Mouse (Mus musculus) neural tube, embryonic 14.5 days (tissue): ENCODE results near the gene Ric1. TPM values are rescaled to one million over a fixed set of nuclear protein-coding genes. Genes with fewer than 3 reads are reported as not detected.
A peak's percentile ranks its signal among the peaks of the same experiment; 100 is the strongest.

ENCODE experiments used
- ATAC-seq: fragments of 200-750 bp; cut with Nextera tagmentation; 2 replicates; pipeline ENCODE4 v1.8.0; 2017; ENCODE audit warnings: low read depth, mild to moderate bottlenecking, moderate TSS enrichment, moderate library complexity
- H3K27ac ChIP-seq: fragments of 300-500 bp; sonication (generic); 2 replicates; pipeline ENCODE4 v1.5.1; 2014; ENCODE audit warnings: low read depth, mild to moderate bottlenecking, control low read depth, low read length, moderate library complexity, mixed read lengths
- H3K27me3 ChIP-seq: fragments of 300-500 bp; sonication (generic); 2 replicates; pipeline ENCODE4 v1.6.1; 2014; ENCODE audit warnings: low read length; ENCODE audit not compliant: control insufficient read depth, insufficient read depth
- H3K36me3 ChIP-seq: fragments of 300-500 bp; sonication (generic); 2 replicates; pipeline ENCODE4 v1.6.1; 2014; ENCODE audit warnings: low read length, mixed read lengths; ENCODE audit not compliant: control insufficient read depth, insufficient read depth
- H3K4me1 ChIP-seq: fragments of 300-500 bp; sonication (generic); 2 replicates; pipeline ENCODE4 v1.6.1; 2014; ENCODE audit warnings: low read length; ENCODE audit not compliant: control insufficient read depth, insufficient read depth
- H3K4me2 ChIP-seq: fragments of 300-500 bp; sonication (generic); 2 replicates; pipeline ENCODE4 v1.6.1; 2014; ENCODE audit warnings: mild to moderate bottlenecking, low read depth, low read length, control low read depth
- H3K4me3 ChIP-seq: fragments of 300-500 bp; sonication (generic); 2 replicates; pipeline ENCODE4 v1.5.1; 2014; ENCODE audit warnings: low read depth, low read length, control low read depth, mixed read lengths
- H3K9ac ChIP-seq: fragments of 300-500 bp; sonication (generic); replicated peaks from 2 replicates; pipeline ENCODE4 v1.6.1; 2014; ENCODE audit warnings: low read depth, mild to moderate bottlenecking, control low read depth, low read length, mixed read lengths
- H3K9me3 ChIP-seq: fragments of 300-500 bp; sonication (generic); 2 replicates; pipeline ENCODE4 v1.6.1; 2016; ENCODE audit warnings: low read length; ENCODE audit not compliant: control insufficient read depth
- WGBS: fragments of 180-500 bp; shearing (Covaris S2); extraction: QIAGEN DNeasy Blood & Tissue Kit; methylation state at CpG from one replicate; pipeline ENCODE4 v1.1.7; 2014; 5-methylcytosine and 5-hydroxymethylcytosine counted together
- polyA plus RNA-seq: library from polyadenylated mRNA; unstranded; fragments of >200 nt; fragmentation: Nextera tagmentation; extraction: Ambion mirVana; gene quantifications from 2 replicates; pipeline ENCODE4 v1.2.1, GENCODE M21; 2014

Gene Ric1
- polyA plus RNA-seq, 1 experiment from 2014 or later = 22.7 TPM

- Histone ChIP-seq H3K36me3 (no peaks in the 10 kb centered on the region), H3K4me3 (no peak overlapping the region), H3K4me1 (no peaks in the 10 kb centered on the region), H3K27me3 (no peaks in the 10 kb centered on the region), H3K4me2 (no peak overlapping the region), H3K9ac (no peak overlapping the region), H3K9me3 (no peaks in the 10 kb centered on the region), H3K27ac (no peak overlapping the region)
- 62% methylated on average over 4 of the region's 4 CpGs for WGBS
- no peak for ATAC-seq
Measured at GRCm38 (mm10) chr19:29494454-29494853, 27.6 kb upstream of the Ric1 start.

DNA sequence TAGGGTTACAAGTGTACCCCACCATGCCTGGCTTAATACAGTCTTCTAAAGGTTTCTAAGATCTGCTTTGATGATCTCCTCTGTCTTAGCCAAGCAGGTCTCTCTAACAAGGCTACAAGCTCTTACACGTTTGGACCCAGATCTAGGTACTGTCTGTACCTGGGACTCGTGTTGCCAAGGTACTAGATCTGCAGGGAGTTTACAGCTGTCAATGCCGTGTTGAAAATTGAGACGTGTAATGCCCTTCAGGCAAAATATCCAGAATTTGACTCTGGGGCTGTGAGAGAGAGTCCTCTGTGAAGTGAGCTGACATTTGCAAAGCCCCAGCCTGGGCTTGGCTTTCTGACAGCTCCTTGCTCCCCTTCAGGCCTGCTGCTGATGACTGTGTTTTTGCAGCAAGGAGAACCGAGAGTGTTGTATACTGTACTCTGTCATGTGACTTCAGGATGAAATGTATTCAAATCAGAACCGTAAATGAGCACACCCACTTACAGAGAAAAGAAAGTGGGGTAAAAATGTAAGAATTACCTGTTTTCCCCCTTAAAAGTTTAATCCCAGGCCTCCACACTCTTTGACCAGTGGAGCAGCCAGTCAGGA, 26.0 kb upstream of the Ric1 start:
- no peaks in the 10 kb centered on the region for H3K27me3 ChIP-seq
- H3K9me3 ChIP-seq = no peaks in the 10 kb centered on the region
- H3K4me1 ChIP-seq = no peaks in the 10 kb centered on the region
- no peak for ATAC-seq
- no peak overlapping the region for H3K27ac ChIP-seq
- H3K9ac ChIP-seq = no peak overlapping the region
- no peak overlapping the region for H3K4me2 ChIP-seq
- H3K4me3 ChIP-seq = no peak overlapping the region
- H3K36me3 ChIP-seq = no peaks in the 10 kb centered on the region
- 89% methylated on average over 6 of the region's 6 CpGs for WGBS

DNA sequence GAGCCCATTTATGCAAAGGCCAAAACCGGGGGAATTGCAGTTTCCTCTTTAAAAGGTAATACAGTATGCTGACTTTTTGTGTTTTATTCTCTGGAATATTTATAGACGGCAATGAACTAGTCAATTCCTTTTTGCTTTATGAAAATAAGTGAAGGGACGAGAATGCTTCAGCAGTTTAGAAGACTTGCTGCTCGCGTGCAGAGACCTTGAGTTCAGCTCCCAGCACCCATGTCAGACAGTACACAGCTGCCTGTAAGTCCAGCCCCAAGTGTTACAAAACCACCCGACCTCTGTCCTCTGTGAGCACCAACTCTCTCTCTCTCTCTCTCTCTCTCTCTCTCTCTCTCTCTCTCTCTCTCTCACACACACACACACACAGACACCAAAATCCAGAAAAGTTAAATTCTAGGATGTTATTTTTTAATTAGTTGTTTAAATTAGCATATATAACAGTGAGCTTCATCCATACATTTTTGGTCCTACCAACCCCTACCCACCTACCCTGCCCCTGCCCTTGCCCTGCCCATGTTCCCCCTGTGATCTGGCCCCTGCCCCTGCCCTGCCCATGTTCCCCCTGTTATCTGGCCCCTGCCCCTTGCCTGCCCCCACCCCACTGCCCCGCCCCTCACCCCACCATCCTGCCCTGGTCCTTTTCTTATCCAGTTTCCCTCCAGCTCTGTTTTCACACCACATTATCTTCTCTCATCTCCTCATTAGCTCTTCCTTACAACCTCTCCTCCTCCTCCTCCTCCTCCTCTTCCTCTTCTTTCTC, 25.1 kb upstream of the Ric1 start:
- Histone ChIP-seq H3K4me3 (no peak overlapping the region), H3K4me1 (no peaks in the 10 kb centered on the region), H3K27me3 (no peaks in the 10 kb centered on the region), H3K27ac (no peak overlapping the region), H3K4me2 (no peak overlapping the region), H3K9me3 (no peaks in the 10 kb centered on the region), H3K36me3 (no peaks in the 10 kb centered on the region), H3K9ac (no peak overlapping the region)
- WGBS = 76% methylated on average over 7 of the region's 7 CpGs
- ATAC-seq = no peak

- Histone ChIP-seq H3K27ac (no peak overlapping the region), H3K27me3 (no peaks in the 10 kb centered on the region), H3K4me1 (no peaks in the 10 kb centered on the region), H3K36me3 (no peaks in the 10 kb centered on the region), H3K9ac (no peak overlapping the region), H3K4me2 (no peak overlapping the region), H3K4me3 (no peak overlapping the region), H3K9me3 (no peaks in the 10 kb centered on the region)
- WGBS = 90% methylated on average over 7 of the region's 7 CpGs
- ATAC-seq = no peak
Measured at GRCm38 (mm10) chr19:29497874-29498273, 24.2 kb upstream of the Ric1 start.

GRCm38 (mm10) chr19:29498842-29499456, 23.1 kb upstream of the Ric1 start:
- no peak overlapping the region for H3K4me3 ChIP-seq
- no peak overlapping the region for H3K9ac ChIP-seq
- no peak overlapping the region for H3K4me2 ChIP-seq
- no peaks in the 10 kb centered on the region for H3K27me3 ChIP-seq
- 85% methylated on average over 6 of the region's 6 CpGs for WGBS
- H3K36me3 ChIP-seq = no peaks in the 10 kb centered on the region
- H3K27ac ChIP-seq = no peak overlapping the region
- no peaks in the 10 kb centered on the region for H3K4me1 ChIP-seq
- H3K9me3 ChIP-seq = no peaks in the 10 kb centered on the region
- ATAC-seq = no peak

- 79% methylated on average over 1 of the region's 1 CpGs for WGBS
- no peak for ATAC-seq
- H3K27me3 ChIP-seq = no peaks in the 10 kb centered on the region
Measured at GRCm38 (mm10) chr19:29500333-29500732, 21.7 kb upstream of the Ric1 start.

DNA sequence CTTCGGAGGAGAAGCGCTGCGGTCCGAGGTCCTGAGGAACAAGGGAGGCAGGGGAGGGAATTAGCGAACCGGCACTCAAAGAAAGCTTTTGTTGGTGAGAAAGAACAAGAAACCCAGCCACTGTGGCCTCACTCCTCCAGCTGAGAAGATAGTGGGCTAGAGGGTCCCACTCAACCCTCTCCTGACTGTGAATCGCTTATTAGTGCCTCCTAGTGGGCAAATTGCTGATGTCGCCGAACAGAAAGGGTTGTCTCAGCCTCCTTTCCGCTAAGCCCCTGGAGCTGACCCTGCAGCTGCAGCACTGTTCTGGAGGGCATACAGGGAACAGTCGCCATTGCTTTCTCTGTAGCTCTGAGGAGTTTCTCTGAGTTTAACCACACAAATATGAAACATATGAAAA, 21.0 kb upstream of the Ric1 start:
- Histone ChIP-seq H3K4me1 (no peaks in the 10 kb centered on the region), H3K4me2 (no peak overlapping the region), H3K36me3 (no peaks in the 10 kb centered on the region), H3K4me3 (no peak overlapping the region), H3K27ac (no peak overlapping the region), H3K27me3 (no peaks in the 10 kb centered on the region), H3K9ac (no peak overlapping the region), H3K9me3 (no peaks in the 10 kb centered on the region)
- ATAC-seq = no peak; the same call in 1 of the 2 replicates
- 48% methylated on average over 11 of the region's 11 CpGs for WGBS

More at GRCm38 (mm10) chr19:29500333-29500732, 21.7 kb upstream of the Ric1 start:
- H3K9me3 ChIP-seq = no peaks in the 10 kb centered on the region
- H3K4me1 ChIP-seq = no peaks in the 10 kb centered on the region
- H3K9ac ChIP-seq = no peak overlapping the region
- no peak overlapping the region for H3K27ac ChIP-seq
- no peak overlapping the region for H3K4me3 ChIP-seq
- no peak overlapping the region for H3K4me2 ChIP-seq
- H3K36me3 ChIP-seq = no peaks in the 10 kb centered on the region

DNA sequence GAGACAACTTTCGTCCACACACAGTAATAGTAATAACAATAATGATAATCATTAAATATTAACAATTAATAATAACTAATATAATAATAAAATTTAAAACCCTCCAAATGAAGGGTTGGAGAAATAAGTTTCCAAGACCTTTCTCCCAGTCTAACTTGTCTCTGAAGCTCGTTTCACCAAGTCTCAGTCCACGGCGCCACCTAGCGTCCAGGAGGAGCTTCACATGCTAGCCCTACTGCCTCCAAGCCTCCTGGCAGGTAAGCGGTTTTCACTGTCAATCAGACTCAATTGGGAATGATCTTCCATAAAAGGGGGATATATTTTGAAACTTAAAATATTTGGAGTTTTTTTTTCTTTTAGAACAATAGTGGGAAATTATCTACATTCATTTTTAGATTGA, 20.6 kb upstream of the Ric1 start:
- no peaks in the 10 kb centered on the region for H3K4me1 ChIP-seq
- H3K9ac ChIP-seq = no peak overlapping the region
- 17% methylated on average over 6 of the region's 6 CpGs for WGBS
- no peaks in the 10 kb centered on the region for H3K36me3 ChIP-seq
- no peak overlapping the region for H3K4me2 ChIP-seq
- no peaks in the 10 kb centered on the region for H3K9me3 ChIP-seq
- ATAC-seq = 0 out of 2 replicates have a peak, but pooled peaks have one; percentile 60
- no peak overlapping the region for H3K4me3 ChIP-seq
- H3K27me3 ChIP-seq = no peaks in the 10 kb centered on the region
- no peak overlapping the region for H3K27ac ChIP-seq

GRCm38 (mm10) chr19:29504131-29504530, 18.0 kb upstream of the Ric1 start:
- 86% methylated on average over 2 of the region's 2 CpGs for WGBS
- no peak for ATAC-seq
- Histone ChIP-seq H3K9me3 (no peaks in the 10 kb centered on the region), H3K4me2 (no peak overlapping the region), H3K27ac (no peak overlapping the region), H3K4me1 (no peaks in the 10 kb centered on the region), H3K27me3 (no peaks in the 10 kb centered on the region), H3K36me3 (no peaks in the 10 kb centered on the region), H3K4me3 (no peak overlapping the region), H3K9ac (no peak overlapping the region)
